Mouse (Mus musculus) megakaryocyte, embryonic 14.5 days (primary cell): ENCODE data around the gene Pycr1.

Experiments
- FLI1 ChIP-seq: IDR thresholded peaks from 2 replicates; pipeline ENCODE4 v1.6.1; 2012; ENCODE audit warnings: low read length, inconsistent platforms, mixed read lengths
- GATA1 ChIP-seq: IDR thresholded peaks from 3 replicates; pipeline ENCODE4 v1.6.1; 2012; ENCODE audit warnings: mixed read lengths, low read length, inconsistent platforms, borderline replicate concordance

DNA sequence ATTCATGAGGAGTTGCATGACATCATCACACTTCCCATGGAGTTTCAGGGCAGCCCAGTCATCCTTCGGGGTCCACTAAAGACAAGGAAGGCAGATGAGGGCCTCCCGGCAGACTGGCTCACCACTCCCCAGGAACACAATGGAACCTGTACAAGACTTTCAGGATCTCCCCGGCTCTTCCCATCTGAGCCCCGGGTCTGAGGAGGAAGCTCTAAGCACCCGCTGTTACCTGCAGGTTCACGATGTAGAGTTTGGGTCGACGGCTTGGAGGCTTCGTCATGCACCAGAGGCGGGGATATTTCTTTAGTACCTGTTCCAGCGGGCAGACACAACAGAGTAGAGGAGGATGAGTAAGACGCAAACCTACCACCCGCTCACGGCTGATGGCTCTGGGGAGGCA is 23.4 kb downstream of the Pycr1 start:
- TF ChIP-seq GATA1 (no peak), FLI1 (no peak)
